Mouse (Mus musculus) midbrain, embryonic 12.5 days (tissue): ENCODE results near the gene Tex13c1. TPM values are rescaled to one million over a fixed set of nuclear protein-coding genes. Genes with fewer than 3 reads are reported as not detected.

Experiments used
- ATAC-seq: fragments of 200-750 bp; cut with Nextera tagmentation; 2 replicates; pipeline ENCODE4 v1.8.0; 2017; ENCODE audit warnings: low read depth, moderate TSS enrichment, moderate library complexity; ENCODE audit not compliant: low FRiP score
- H3K27ac ChIP-seq: fragments of 300-500 bp; sonication (generic); replicated peaks from 2 replicates; pipeline ENCODE4 v1.5.1; 2016; ENCODE audit warnings: mild to moderate bottlenecking
- H3K27me3 ChIP-seq: fragments of 300-500 bp; sonication (generic); 2 replicates; pipeline ENCODE4 v1.6.1; 2016; ENCODE audit warnings: mild to moderate bottlenecking
- H3K36me3 ChIP-seq: fragments of 300-500 bp; sonication (generic); 2 replicates; pipeline ENCODE4 v1.6.1; 2016
- H3K4me1 ChIP-seq: fragments of 300-500 bp; sonication (generic); 2 replicates; pipeline ENCODE4 v1.6.1; 2016
- H3K4me2 ChIP-seq: fragments of 300-500 bp; sonication (generic); replicated peaks from 2 replicates; pipeline ENCODE4 v1.6.1; 2016; ENCODE audit warnings: mild to moderate bottlenecking, moderate library complexity
- H3K4me3 ChIP-seq: fragments of 300-500 bp; sonication (generic); 2 replicates; pipeline ENCODE4 v1.5.1; 2016; ENCODE audit warnings: mild to moderate bottlenecking
- H3K9ac ChIP-seq: fragments of 300-500 bp; sonication (generic); replicated peaks from 2 replicates; pipeline ENCODE4 v1.6.1; 2016; ENCODE audit warnings: mild to moderate bottlenecking, moderate library complexity
- H3K9me3 ChIP-seq: fragments of 300-500 bp; sonication (generic); 2 replicates; pipeline ENCODE4 v1.6.1; 2016; ENCODE audit warnings: mild to moderate bottlenecking
- WGBS: fragments of 180-500 bp; shearing (Covaris S2); methylation state at CpG from one replicate; pipeline ENCODE4 v1.1.7; 2016; 5-methylcytosine and 5-hydroxymethylcytosine counted together
- polyA plus RNA-seq: library from polyadenylated mRNA; unstranded; fragments of >200 nt; fragmentation: Nextera tagmentation; extraction: Ambion mirVana; gene quantifications from 2 replicates; pipeline ENCODE4 v1.2.1, GENCODE M21; 2016

The Tex13c1 gene
- not detected in 2 replicates for polyA plus RNA-seq

GRCm38 (mm10) chrX:43590860-43591259 lies at the start of gene Tex13c1:
Tex13c1 (plus strand) TSS chrX:43591160.
- WGBS = 88% methylated on average over 3 of the region's 3 CpGs
- Histone ChIP-seq H3K4me3 (no peak within 1 kb of the TSS), H3K36me3 (no peaks in the 10 kb centered on the region), H3K4me1 (no peaks in the 10 kb centered on the region), H3K27me3 (no peaks in the 10 kb centered on the region), H3K27ac (no peak within 1 kb of the TSS), H3K9me3 (no peaks in the 10 kb centered on the region), H3K9ac (no peak within 1 kb of the TSS), H3K4me2 (no peak within 1 kb of the TSS)
- ATAC-seq = no peak

Other genes with a start within 250 kb of the Tex13c1 start
- gene Tenm1, start 162.0 kb upstream of the Tex13c1 start, polyA plus RNA-seq = 6.4 and 7.4 TPM in 2 replicates